Mouse (Mus musculus): Measurements from ENCODE around the gene Ska2. TPM values are rescaled to one million over a fixed set of nuclear protein-coding genes. Genes with fewer than 3 reads are reported as not detected.

Gene Ska2
- polyA plus RNA-seq, 1 experiment: 14.9 TPM

DNA sequence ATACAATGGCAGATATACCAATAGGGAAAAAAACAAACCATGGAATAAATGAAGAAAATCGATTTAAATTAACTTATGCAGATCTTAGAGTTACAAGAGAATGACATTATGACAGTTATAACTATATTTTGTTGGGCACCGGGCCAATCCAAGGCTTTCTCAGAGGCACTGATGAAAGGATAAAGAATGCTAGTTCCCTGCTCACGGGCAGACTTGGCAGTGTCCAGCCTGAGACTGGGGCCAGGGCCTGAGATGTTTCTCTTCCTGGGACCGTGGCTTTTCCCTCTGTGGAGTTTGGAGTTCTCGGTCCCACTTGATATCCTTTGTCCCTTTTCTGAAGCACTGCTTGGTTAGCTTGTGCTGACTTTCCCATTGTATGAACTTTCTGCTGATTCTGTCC, 64.6 kb downstream of the Ska2 start:
- no peak for DNase-seq (ENCODE audit: low spot score)

Other genes with a start within 250 kb of the Ska2 start
- 21.6 and 21.8 TPM in 2 replicates for gene Ypel2, start 115.5 kb upstream of the Ska2 start, polyA plus RNA-seq (2012; rRNA removed)
- gene Gdpd1, start 35.2 kb upstream of the Ska2 start, polyA plus RNA-seq (2012; rRNA removed): 16.5 and 17.5 TPM in 2 replicates
- gene Smg8, start 22.5 kb upstream of the Ska2 start, polyA plus RNA-seq (2012; rRNA removed): 11.4 and 13.8 TPM in 2 replicates
- 0.87 and 0.94 TPM in 2 replicates for gene Prr11, start 526 bp upstream of the Ska2 start, polyA plus RNA-seq (2012; rRNA removed)
- gene Trim37, start 17.8 kb downstream of the Ska2 start, polyA plus RNA-seq (2012; rRNA removed): 7.1 and 9.6 TPM in 2 replicates
- gene Ppm1e, start 249.8 kb downstream of the Ska2 start, polyA plus RNA-seq (2012; rRNA removed): 2.4 and 3.4 TPM in 2 replicates

All from urinary bladder, adult 2 months (tissue).